Mouse (Mus musculus) CD4-positive, CD25-positive, alpha-beta regulatory T cell, adult 2 months (primary cell): ENCODE results near the gene Cryzl2.

ENCODE experiments used
- DNase-seq: peaks from one replicate; pipeline ENCODE4 v3.0.0-alpha.2; 2012; ENCODE audit warnings: low read depth, low spot score

Cryzl2 gene

DNA sequence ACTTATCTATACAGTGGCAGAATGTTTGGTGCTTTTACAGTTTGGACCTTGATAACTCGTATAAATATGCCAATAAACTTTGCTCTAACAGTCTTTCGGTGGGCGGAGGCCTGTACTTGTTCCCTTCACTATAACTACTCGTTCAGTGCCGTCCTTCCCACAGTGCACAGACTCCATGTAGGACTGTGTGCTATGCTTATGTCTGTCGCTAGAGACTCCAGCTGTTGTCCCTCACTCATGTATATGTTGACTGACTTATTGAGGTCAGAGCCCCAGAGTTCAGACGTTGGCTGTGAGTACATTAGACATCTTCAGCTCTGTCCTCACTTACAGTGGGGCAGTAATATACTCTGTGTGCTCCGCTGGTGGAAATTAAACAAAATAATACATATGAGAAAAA lies 16.5 kb downstream of the Cryzl2 start:
- DNase-seq = no peak

DNA sequence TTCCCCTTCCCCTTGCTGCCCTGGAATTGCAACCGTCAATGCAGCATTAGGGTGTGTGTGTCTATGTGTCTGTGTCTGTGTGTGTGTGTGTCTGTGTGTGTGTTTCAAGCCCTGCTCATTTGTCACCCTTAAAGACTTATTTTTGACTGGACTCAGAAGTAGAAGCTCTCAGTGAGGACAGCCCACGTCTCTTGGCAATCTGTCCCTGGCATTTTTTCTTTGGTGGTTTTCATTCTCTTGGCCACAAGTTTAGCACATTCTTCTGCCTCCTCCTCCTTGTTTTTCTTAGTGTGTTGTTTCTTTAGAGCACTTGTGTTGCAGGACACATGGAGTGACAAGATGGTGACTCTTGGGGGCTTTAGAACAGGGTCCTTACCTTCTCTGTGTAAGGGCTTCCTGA lies 17.9 kb downstream of the Cryzl2 start:
- DNase-seq = no peak

DNA sequence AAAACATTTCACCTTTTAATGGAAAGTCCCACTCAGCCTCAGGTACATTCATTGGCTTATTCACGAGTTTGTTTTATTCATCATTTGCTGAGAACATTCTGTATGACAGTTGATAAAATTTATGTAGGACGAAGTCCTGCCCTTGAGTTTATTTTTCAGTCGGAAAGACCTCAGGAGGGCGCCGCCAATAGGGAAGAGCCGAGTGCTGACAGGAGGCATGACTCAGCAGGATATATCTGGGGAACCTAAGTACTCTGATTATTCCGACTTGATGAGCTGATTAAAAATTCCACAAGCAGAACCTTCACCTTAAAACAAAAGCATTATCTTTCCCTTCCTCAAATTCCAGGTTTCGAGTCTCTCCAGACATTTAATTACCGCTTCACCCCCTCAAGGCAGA lies 21.7 kb downstream of the Cryzl2 start:
- DNase-seq = no peak

DNA sequence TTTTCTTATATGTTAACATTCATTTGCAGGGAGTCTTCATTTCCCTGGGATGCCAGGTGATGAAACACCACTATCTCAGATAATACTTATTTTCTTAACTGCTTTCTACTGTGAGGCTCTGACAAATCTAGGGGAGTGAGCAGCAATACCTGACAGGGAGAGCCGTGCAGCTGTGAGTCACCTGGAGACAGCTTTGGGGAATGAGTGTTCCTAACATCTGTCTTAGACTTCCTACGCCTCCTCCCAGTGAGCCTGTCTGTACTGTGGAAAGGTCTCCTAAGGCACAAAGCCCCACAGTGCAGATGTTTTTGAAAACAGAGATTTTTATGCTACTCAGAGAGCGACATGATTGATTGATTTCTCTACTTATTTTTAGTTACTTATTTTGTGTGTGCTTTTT lies 22.5 kb downstream of the Cryzl2 start:
- DNase-seq = no peak

DNA sequence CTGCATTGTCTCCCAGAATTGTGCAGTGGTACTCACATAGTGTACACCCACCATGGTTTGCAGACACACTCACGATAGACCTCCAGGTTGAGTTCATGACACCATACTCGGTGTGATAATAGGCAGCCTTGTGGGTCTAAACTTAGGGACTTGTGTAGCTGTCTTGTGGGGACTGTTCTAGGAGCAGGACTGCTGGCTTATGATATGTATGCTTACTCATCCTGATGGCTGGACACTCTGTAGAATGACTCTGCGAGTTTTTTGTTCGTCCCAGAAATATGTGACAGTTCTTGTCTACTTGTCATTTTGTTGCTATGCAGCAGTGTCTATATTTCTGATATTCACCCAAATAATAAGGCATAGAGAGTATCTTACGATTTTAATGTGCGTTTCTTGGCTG lies 23.3 kb downstream of the Cryzl2 start:
- DNase-seq = no peak

DNA sequence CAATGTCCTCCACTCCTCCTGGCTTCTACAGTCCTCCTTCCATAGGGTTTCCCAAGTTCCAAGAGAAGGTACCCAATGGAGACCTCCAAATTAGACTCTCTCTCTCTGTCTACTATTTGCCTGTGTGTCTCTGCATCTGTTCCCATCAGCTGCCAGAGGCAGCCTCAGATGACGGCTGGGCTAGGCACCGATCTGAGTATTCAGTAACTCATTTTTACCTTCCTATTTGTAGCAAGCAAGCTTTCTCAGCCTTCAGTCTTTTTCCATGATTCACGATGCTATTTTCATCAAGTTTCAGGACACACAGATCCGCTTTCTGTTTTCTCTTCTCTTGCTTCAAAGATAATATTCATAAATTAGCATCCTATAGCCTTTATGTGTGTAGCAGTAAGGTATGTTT lies 25.8 kb downstream of the Cryzl2 start:
- DNase-seq = no peak

DNA sequence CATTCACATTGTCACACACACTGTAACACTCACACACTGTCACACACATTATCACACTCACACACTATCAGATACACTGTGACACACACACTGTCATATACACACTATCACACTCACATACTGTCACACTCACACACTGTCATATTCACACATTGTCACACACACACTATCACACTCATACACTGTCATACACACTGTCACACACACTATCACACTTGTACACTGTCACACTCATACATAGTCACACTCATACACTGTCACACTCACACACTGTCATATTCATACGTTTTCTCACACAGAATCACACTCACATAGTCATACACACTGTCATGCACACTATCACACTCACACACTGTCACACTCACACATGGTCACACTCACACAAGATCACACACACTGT lies 42.3 kb downstream of the Cryzl2 start:
- DNase-seq = no peak

DNA sequence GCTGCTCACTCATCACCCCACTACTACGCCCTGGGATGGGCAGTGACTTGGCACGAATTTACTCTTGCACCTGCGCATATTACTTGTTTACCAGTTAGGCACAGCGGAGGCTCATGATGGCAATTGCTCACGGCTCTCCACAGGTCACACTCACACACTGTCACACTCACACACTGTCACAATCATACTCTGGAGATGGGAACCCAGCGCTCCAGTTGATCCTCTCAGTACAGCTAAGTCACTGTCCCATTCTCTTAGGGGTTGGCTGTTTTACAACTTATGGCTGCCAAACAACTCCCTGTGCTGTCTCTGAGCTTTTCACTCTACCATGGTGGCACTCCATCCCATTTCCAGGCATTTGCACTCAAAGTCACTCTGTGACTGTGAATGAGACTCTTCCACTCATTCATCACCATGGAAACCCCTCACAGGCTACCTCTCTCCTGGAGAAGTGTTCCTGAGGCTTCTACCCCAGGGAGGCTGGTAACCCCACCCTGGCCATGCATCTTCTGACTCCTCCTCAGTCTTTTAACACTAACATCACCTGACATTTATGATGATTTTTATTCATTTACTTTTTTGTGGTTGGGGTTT lies 43.1 kb downstream of the Cryzl2 start:
- no peak for DNase-seq

DNA sequence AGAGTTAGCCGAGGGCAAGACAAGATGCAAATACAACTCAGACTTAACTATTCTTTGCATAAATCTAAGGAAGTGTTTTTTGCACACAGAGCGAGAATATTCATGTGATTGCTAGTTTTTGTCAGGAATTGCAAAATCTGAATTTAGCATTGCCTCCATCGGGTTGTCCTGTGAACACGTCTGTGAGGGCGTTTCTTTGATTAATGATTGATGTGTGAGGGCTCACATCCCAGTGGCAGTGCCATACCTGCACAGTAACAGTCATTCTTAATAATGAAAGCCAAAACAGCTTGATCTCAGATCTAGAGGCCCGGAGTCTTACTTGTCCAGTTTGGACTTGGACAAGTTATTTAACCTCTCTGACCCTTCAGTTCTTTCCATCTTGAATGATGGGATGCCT lies 44.7 kb downstream of the Cryzl2 start:
- DNase-seq = no peak

DNA sequence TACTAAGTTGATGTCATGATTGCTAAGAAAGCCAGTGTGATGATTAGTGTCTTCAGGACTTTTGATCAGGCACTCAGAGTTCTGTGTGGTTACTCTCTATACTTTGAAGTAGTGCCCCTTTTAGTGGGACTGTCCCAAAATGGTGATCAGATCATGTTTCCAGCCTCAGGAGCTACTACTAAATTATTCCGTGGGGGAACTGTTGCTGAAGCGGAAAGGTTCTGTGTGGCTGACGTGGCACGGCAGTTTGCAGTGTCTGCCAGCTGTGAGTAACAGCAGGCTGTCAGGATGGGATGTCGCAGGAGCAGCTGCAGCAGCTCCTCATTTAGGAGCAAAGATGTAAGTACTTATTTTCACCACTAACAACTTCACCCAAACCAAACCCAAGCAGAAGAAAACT lies 48.1 kb downstream of the Cryzl2 start, which contains the start of gene Sec16b:
Gene Sec16b, plus strand, starts transcription at position 207 of the 400 bp plus-strand sequence.
- DNase-seq = no peak

DNA sequence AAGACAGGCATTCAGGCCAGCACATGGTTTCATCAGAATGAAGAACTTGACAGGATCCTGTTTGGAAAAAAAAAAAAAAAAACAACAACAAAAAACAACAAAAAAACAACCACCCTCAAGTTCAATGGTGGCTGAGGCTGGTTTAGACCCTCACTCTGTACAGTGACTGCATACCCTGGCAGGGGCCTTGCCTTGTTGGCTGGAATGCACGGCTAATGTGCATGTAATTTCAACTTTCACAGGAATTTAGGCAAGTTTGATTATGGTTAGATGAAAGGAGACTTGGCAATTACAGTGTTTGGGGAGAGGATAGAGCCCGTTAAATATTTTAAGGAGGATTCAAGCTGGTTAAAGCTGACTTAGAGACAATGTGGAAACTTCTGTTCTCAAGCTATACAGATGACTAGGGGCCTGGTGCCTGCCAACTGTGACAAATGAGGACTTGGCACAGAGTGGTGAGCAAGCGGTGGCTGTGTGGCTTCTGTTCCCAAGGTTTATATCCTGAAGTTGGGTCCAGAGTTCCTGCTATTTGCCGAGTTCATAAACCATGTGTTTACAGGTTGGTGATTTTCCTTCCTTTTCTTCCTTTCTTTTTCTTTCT lies 48.7 kb downstream of the Cryzl2 start:
- DNase-seq = no peak

DNA sequence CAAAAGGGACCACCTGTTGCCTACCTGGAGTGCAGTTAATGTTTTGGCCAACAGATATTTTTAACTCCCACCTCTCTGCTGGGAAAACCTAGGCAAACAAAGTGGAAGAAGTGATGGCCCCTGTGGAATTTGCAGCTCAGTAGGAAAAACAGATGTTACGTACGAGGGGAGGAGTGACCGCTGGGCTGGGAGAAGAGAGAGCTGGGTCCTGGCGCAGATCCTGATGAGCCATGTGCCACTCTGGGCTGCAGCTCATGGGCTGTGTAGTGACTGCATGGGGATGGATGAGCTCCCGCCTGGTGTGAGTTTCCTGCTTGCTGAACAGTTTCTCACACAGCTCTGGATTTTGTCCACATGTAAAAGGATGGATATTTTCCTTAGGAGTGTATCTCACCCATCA lies 49.4 kb downstream of the Cryzl2 start:
- no peak for DNase-seq

DNA sequence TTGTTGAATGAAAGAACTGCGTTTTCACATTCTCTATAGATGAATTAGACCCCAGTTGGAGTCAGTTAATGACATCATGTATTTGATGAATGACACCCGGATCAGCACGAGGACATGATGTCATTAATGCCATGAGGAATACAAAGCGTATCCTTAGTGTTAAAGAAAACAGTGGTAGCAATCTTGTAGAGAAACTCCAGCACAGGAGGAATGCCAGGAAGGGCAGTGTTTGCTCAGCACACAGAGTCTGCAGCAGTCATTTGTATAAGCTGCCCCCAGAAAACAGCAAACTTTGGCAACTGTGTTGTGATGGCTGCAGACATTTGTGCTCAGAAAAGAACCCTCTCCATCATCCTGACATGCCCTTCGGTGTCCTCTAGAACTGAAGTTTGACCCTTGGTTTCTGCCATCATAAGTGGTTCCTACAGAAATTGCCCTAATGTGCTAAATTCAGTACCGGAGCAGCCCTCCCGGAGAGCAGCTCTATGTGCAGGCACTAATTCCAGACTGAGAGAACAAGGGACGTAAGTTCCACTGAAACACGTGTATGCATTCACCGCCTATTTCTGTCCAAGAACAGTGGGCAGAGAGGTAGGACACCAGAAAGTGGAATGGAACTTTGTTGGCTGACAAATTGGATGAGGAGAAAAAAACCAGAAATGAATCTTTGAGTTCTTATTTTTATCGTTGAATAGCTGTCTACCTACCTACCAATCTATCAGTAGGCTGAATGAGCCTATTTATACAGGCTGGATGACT lies 54.5 kb downstream of the Cryzl2 start:
- no peak for DNase-seq

DNA sequence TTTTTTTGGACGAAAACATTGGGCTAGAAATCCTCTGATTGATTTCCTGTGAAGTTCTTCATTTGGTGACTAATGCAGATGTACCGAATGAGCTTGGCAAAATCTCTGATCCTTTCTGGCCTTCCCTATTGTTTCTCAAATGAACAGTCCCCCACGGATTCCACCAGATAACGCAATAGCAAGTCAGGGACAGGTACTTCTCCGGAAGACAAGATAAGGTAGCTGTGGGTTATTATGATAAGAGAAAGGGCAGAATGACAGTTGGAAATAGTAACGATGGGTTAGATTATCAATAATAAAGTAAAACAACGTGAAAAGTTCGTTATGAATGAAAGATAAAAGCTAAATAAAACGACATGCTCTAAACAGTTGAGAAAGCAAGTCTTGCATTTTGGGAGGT lies 55.2 kb downstream of the Cryzl2 start:
- DNase-seq = no peak

DNA sequence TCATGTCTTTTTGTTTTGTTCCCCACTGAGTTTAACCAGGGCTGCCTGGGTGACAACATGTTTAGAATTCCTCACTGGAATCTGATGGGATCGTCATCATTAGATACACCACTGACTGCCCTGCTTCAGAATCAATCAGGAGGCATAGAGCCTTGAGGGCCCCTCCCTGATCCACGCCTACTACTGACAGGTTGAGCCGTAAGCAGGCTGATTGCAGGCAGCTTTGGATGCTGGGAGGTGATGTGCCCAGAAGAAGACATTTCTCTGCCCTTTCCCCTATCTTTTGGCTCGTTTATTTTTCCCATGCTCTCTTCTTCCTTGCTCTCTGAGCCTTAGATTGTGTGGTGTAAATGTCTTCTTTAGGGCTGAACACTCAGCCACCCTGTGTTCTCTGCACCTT lies 55.9 kb downstream of the Cryzl2 start:
- no peak for DNase-seq

DNA sequence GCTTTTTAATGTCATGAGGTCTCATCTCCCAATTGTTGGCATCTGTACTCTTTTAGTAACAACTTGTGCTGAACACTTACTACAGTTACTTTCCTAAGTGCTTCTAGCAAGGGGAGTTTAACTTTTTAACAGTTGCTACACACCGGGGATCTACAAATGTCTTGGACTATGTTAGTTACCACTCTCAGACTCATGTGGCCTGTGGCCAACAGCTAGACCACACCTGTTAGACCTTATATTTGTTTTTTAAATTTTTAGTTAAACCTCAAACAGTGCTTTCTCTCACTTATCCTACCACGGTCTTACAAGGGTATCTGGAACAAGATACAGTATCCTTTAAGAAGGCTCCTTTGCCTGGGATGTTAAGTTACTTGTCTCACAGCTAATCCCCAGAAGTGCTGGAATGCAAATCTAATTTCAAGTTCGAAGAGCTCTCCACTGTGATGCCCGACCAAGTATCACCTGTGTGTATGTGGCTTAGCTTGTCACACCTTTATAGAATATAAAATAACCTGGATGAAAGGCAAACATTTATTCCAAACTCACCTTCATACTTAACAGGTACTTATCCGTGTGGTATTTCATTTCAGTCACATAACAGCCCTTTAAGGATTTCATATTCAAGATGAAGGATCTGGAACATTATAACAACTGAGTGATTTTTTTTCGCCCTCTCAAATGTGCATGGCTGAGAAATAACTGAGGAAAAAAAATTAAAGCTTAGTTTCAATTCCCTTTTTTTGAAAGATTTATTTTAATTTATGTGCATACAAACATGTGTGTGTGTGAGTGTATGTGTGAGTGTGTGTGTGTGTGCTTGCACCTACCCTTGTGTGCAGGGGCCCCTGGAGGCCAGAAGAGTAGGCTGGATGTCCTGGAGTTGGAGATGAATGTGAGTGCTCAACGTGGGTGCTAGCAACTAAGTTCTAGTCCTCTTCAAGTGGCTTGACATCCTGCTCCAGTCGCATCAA lies 58.7 kb downstream of the Cryzl2 start:
- no peak for DNase-seq

DNA sequence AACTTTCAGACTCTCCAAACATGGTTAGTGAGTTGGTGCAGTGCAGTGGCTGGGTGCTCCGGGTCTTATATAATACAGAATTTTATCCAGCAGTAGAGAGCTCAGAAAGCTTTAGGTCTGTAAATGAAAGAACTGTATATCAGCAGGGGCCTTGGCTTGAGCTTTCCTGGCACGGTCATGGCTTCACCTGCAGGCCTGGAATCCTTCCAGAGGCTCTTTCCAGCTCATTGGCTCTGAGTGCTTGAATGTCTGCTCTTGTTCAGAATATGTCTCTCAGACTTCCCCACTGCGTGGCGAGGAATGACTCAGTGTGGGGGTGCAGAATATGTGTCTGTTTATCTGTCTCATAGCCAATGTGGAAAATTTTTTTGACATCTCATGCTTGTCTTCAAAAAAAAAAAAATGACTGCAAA lies 59.7 kb downstream of the Cryzl2 start:
- DNase-seq = no peak

DNA sequence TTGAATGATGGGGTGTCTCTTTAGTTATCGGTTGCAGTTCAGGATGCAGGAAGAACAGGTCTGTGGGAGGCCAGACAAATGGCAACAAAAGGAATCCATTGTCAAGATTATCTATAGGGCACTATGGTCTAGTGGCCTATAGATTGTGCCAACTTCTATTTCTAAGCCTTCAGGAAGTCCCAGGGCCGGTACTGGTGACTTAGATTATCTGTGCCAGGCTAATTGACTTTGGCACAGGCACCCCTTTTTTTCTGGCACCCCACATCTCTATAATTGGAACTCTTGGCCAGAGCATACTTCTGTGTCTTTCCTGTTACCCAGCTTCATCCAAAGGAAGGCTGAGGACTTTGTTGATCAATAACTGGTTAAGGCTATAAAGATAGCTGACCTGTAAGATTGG lies 61.0 kb downstream of the Cryzl2 start:
- DNase-seq = no peak

DNA sequence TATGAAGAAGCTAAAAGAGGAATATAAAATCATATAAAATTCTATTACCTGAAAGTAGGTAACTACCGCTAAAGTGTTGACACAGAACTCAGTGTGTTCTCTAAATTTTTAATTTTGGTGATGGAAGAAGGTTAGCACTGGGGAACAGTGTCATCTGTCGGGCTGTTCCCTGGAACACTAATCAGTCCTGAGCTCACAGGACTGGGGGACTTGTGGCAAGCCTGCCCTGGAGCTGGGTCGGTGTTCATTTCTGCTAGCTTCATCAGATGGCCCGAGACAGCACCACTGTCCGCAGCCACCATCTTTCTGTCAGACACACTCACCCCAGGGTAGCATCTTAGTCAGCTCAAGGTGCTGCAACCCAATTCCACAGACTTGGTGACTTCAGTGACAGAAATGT lies 63.9 kb downstream of the Cryzl2 start:
- no peak for DNase-seq

DNA sequence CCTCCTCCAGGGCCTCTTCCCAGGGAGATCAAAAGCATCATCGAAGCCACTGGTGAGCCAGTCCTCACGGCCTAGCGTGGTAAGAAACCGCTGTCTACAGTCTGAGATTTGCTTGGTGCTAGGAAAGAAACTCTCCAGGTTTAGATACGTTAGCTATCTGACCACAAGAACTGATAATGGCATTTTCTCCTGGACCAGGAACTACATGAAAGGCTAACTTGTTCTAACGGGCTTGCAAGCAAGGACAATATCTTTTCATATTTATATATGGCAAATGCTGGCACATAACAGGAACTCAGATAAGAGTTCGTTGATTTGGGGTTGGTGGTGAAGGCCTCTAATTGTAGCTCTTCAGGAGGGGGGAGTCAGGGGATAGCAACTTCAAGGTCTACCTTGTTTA lies 66.4 kb downstream of the Cryzl2 start:
- no peak for DNase-seq

DNA sequence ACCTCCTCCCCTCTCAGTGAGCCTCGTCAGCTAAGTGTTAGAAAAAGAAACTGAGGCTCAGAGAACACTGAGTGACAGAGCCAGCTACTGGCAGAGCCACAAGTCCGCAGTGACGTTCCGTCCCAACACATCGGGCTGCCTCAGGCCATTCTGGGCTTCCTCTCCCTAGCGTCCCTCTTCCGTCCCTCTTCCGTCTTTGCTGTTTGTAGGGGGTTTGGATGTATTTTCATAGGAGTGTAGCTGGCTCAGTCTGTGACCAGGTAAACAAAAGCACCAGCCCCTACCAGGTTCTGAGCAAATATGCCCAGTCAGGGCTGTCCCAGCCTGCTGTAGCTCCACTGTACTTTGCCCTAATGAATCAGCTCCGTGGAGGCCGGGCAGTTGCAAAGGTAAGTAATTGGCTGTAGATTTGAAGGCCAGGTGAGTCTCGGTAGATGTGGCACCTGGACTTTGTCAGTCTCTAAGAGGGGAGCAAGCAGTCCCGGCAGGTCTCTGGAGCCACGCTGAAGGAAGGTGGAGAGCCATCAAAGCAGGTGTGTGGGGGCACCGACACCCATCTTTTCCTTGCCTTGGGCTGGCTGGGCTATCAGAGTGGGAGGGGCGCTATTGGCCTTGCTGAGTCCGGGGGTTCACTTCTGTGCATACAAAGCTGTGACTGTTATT lies 67.4 kb downstream of the Cryzl2 start:
- no peak for DNase-seq

DNA sequence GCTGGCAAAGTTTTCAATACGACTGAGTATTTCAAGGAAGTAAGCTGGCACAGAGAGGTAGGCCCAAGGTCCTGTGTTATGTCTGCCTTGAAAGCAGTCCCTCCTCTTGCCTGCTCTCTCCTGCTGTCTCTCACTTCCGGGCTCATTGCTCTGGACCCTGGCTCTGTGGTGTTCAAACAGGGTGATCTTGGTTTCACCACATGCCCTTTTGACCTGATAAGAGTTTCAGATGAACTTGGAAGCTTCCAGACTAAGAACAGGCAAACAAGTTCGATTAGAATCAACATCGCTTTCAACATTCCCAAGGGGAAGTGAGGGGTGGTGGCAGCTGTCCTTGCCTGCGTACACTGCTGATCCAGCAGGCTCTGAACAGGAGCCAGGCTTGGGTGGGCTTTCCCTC lies 68.2 kb downstream of the Cryzl2 start:
- DNase-seq = no peak
